Mouse (Mus musculus) megakaryocyte, embryonic 14.5 days (primary cell): Measurements from ENCODE around the gene Milr1.

Experiments used
- FLI1 ChIP-seq: IDR thresholded peaks from 2 replicates; pipeline ENCODE4 v1.6.1; 2012; ENCODE audit warnings: low read length, inconsistent platforms, mixed read lengths
- GATA1 ChIP-seq: IDR thresholded peaks from 3 replicates; pipeline ENCODE4 v1.6.1; 2012; ENCODE audit warnings: mixed read lengths, low read length, inconsistent platforms, borderline replicate concordance

DNA sequence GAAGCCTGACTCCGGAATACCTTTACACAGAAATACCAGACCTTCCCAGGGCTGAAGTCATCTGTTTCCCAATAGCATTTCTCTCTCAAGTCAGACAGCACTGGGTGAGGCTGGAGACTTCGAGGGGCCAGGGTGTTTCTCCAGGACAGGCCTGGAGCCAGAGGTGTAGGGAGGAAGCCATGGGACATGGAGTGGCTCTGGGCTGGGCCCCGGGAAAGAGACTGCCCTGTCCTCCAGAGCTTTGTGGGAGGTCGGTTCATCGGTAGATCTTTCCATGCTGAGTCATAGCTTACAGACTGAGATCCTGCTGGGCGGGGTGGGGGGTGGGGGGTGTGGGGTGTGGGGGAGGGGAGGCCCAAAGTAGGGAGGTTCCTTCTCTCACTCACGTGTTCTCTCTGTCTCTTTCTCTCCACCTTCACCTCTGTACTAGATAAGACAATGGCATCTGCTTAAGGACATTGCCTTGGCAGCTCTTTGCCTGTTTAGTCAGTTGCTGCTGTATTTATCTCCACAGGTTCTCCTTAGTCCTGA lies 28.1 kb upstream of the Milr1 start:
- TF ChIP-seq GATA1: no peak
- TF ChIP-seq FLI1: no peak
